Mouse (Mus musculus) hindbrain, embryonic 15.5 days (tissue): ENCODE data around the gene Mapk14. TPM values are rescaled to one million over a fixed set of nuclear protein-coding genes. Genes with fewer than 3 reads are reported as not detected.

ENCODE experiments used
- ATAC-seq: fragments of 200-750 bp; cut with Nextera tagmentation; 2 replicates; pipeline ENCODE4 v1.8.0; 2017; ENCODE audit warnings: low read depth, moderate number of reproducible peaks, moderate TSS enrichment; ENCODE audit not compliant: low FRiP score
- H3K27ac ChIP-seq: fragments of 300-500 bp; sonication (generic); replicated peaks from 2 replicates; pipeline ENCODE4 v1.5.1; 2015; ENCODE audit warnings: mild to moderate bottlenecking, inconsistent platforms
- H3K27me3 ChIP-seq: fragments of 300-500 bp; sonication (generic); 2 replicates; pipeline ENCODE4 v1.6.1; 2015; ENCODE audit warnings: control low read depth, inconsistent platforms
- H3K36me3 ChIP-seq: fragments of 300-500 bp; sonication (generic); 2 replicates; pipeline ENCODE4 v1.6.1; 2015; ENCODE audit warnings: control low read depth, inconsistent platforms
- H3K4me1 ChIP-seq: fragments of 300-500 bp; sonication (generic); replicated peaks from 2 replicates; pipeline ENCODE4 v1.6.1; 2015; ENCODE audit warnings: control low read depth, inconsistent platforms
- H3K4me2 ChIP-seq: fragments of 300-500 bp; sonication (generic); 2 replicates; pipeline ENCODE4 v1.6.1; 2015; ENCODE audit warnings: moderate library complexity, mild to moderate bottlenecking, inconsistent platforms
- H3K4me3 ChIP-seq: fragments of 300-500 bp; sonication (generic); 2 replicates; pipeline ENCODE4 v1.5.1; 2015; ENCODE audit warnings: mild to moderate bottlenecking, inconsistent platforms
- H3K9ac ChIP-seq: fragments of 300-500 bp; sonication (generic); 2 replicates; pipeline ENCODE4 v1.6.1; 2015; ENCODE audit warnings: inconsistent platforms
- H3K9me3 ChIP-seq: fragments of 300-500 bp; sonication (generic); 2 replicates; pipeline ENCODE4 v1.6.1; 2016; ENCODE audit warnings: control low read depth, inconsistent platforms
- WGBS: fragments of 180-500 bp; shearing (Covaris S2); methylation state at CpG from one replicate; pipeline ENCODE4 v1.1.7; 2015; 5-methylcytosine and 5-hydroxymethylcytosine counted together
- polyA plus RNA-seq: library from polyadenylated mRNA; unstranded; fragments of >200 nt; fragmentation: Nextera tagmentation; extraction: Ambion mirVana; gene quantifications from 2 replicates; pipeline ENCODE4 v1.2.1, GENCODE M21; 2015

The Mapk14 gene
- polyA plus RNA-seq, 1 experiment from 2014 or later = 28.7 TPM

DNA sequence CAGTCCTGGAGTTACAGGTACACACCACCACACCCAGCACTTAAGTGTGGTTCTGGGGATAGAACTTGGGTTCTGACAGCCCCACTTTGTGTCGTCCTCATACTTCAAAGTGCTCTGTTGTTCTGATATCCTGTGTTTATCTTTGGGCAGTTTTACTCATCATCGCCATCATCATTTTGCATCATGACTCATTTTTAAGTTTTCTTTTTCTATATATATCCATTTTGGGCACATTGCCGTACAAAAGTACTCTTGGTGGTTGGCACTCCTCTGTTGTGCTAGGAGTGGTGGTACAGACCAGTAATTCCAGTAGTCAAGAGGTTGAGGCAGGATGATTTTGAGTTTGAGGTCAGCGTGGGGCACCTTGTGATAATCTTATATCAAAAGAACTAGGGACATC is 10.0 kb downstream of the Mapk14 start:
- 94% methylated on average over 4 of the region's 4 CpGs for WGBS

GRCm38 (mm10) chr17:28701737-28702136 is 10.6 kb downstream of the Mapk14 start:
- no peaks in the 10 kb centered on the region for H3K27me3 ChIP-seq
- ATAC-seq = no peak

More for the DNA sequence above, 10.0 kb downstream of the Mapk14 start:
- Histone ChIP-seq H3K4me3 (no peak overlapping the region), H3K9ac (no peak overlapping the region), H3K9me3 (no peaks in the 10 kb centered on the region), H3K36me3 (no peaks in the 10 kb centered on the region), H3K27ac (no peak overlapping the region), H3K4me1 (peaks cover 24% of the 10 kb centered on the region), H3K4me2 (no peak overlapping the region), H3K27me3 (no peaks in the 10 kb centered on the region)
- no peak for ATAC-seq

GRCm38 (mm10) chr17:28702646-28703045 is 11.5 kb downstream of the Mapk14 start:
- peaks cover 15% of the 10 kb centered on the region for H3K4me1 ChIP-seq
- ATAC-seq = no peak
- H3K4me3 ChIP-seq = no peak overlapping the region
- no peaks in the 10 kb centered on the region for H3K9me3 ChIP-seq
- no peaks in the 10 kb centered on the region for H3K36me3 ChIP-seq
- no peaks in the 10 kb centered on the region for H3K27me3 ChIP-seq
- WGBS = 82% methylated on average over 2 of the region's 2 CpGs
- H3K9ac ChIP-seq = no peak overlapping the region
- H3K4me2 ChIP-seq = no peak overlapping the region
- no peak overlapping the region for H3K27ac ChIP-seq

More at GRCm38 (mm10) chr17:28701737-28702136, 10.6 kb downstream of the Mapk14 start:
- Histone ChIP-seq H3K27ac (no peak overlapping the region), H3K4me2 (no peak overlapping the region), H3K9me3 (no peaks in the 10 kb centered on the region), H3K9ac (no peak overlapping the region), H3K36me3 (no peaks in the 10 kb centered on the region), H3K4me1 (peaks cover 22% of the 10 kb centered on the region), H3K4me3 (no peak overlapping the region)
- 93% methylated on average over 3 of the region's 3 CpGs for WGBS

DNA sequence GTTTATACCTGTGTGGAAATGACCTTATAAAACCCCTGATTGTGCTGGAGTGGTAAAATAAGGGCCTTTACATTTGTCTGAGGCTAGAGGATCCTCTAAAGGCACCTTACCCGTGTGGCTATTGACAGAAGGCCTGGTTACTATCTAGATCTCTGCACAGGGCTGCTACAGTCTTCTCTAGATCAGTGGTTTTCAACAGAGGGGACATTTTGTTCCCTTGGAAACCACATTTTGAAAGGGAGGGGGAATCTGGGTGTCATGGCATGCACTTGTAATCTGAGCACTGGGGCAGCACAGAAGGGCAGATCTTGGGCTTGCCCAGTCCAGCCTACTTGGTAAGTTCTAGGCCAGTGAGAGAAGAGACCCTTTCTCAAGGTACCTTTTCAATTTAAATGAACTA is 15.6 kb downstream of the Mapk14 start:
- H3K27me3 ChIP-seq = no peaks in the 10 kb centered on the region
- no peak overlapping the region for H3K4me2 ChIP-seq
- WGBS = 66% methylated on average over 1 of the region's 1 CpGs
- no peak overlapping the region for H3K27ac ChIP-seq
- no peaks in the 10 kb centered on the region for H3K36me3 ChIP-seq
- H3K9me3 ChIP-seq = no peaks in the 10 kb centered on the region
- ATAC-seq = no peak
- H3K4me1 ChIP-seq = peaks cover 13% of the 10 kb centered on the region; the same call in 1 of the 2 replicates
- no peak overlapping the region for H3K4me3 ChIP-seq
- H3K9ac ChIP-seq = no peak overlapping the region

- H3K27ac ChIP-seq = no peak overlapping the region
- H3K9ac ChIP-seq = no peak overlapping the region
- H3K4me3 ChIP-seq = no peak overlapping the region
- WGBS = 87% methylated on average over 3 of the region's 3 CpGs
- H3K4me2 ChIP-seq = no peak overlapping the region
- ATAC-seq = no peak
- H3K4me1 ChIP-seq = peaks cover 13% of the 10 kb centered on the region; the same call in 1 of the 2 replicates
- H3K27me3 ChIP-seq = no peaks in the 10 kb centered on the region
- H3K9me3 ChIP-seq = no peaks in the 10 kb centered on the region
- H3K36me3 ChIP-seq = no peaks in the 10 kb centered on the region
Measured at GRCm38 (mm10) chr17:28707136-28707627, 16.1 kb downstream of the Mapk14 start.

DNA sequence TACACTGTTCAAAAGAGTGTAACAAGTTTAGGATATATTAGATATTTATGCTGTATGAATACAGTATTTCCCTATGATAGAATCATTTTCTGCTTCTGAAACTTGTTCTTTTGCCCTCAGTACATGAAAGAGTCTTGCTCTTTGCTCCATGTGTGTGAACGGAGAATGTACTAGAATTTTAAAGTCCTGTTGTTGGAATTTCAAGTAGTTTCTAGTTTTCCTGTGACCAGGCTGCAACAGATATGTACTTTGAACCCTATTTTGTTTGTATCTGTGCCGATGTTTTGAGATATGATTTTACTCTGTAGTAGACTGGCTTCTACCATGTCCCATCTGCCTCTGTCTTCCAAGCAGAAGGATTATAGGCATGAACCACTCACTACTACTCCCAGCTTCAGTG is 16.7 kb downstream of the Mapk14 start:
- Histone ChIP-seq H3K27me3 (no peaks in the 10 kb centered on the region), H3K4me1 (peaks cover 13% of the 10 kb centered on the region; the same call in 1 of the 2 replicates), H3K9ac (no peak overlapping the region), H3K4me2 (no peak overlapping the region), H3K27ac (no peak overlapping the region), H3K4me3 (no peak overlapping the region), H3K36me3 (no peaks in the 10 kb centered on the region), H3K9me3 (no peaks in the 10 kb centered on the region)
- no peak for ATAC-seq
- WGBS = 93% methylated on average over 2 of the region's 2 CpGs

- 53% methylated on average over 2 of the region's 2 CpGs for WGBS
- H3K36me3 ChIP-seq = peaks cover 4% of the 10 kb centered on the region
Measured at GRCm38 (mm10) chr17:28708989-28709388, 17.9 kb downstream of the Mapk14 start.

GRCm38 (mm10) chr17:28709552-28710290 is 18.6 kb downstream of the Mapk14 start:
- Histone ChIP-seq H3K9ac (no peak overlapping the region), H3K27ac (no peak overlapping the region), H3K9me3 (no peaks in the 10 kb centered on the region), H3K4me2 (no peak overlapping the region), H3K36me3 (peaks cover 11% of the 10 kb centered on the region), H3K4me1 (peaks cover 13% of the 10 kb centered on the region; the same call in 1 of the 2 replicates), H3K27me3 (no peaks in the 10 kb centered on the region), H3K4me3 (no peak overlapping the region)
- WGBS = 88% methylated on average over 8 of the region's 8 CpGs
- ATAC-seq = no peak

More at GRCm38 (mm10) chr17:28708989-28709388, 17.9 kb downstream of the Mapk14 start:
- no peak overlapping the region for H3K4me2 ChIP-seq
- no peak overlapping the region for H3K9ac ChIP-seq
- H3K4me3 ChIP-seq = no peak overlapping the region
- H3K27ac ChIP-seq = no peak overlapping the region
- peaks cover 13% of the 10 kb centered on the region; the same call in 1 of the 2 replicates for H3K4me1 ChIP-seq
- ATAC-seq = no peak
- H3K27me3 ChIP-seq = no peaks in the 10 kb centered on the region
- no peaks in the 10 kb centered on the region for H3K9me3 ChIP-seq

GRCm38 (mm10) chr17:28710291-28710688 is 19.2 kb downstream of the Mapk14 start:
- Histone ChIP-seq H3K4me1 (peaks cover 13% of the 10 kb centered on the region; the same call in 1 of the 2 replicates), H3K27me3 (no peaks in the 10 kb centered on the region), H3K27ac (no peak overlapping the region), H3K9me3 (no peaks in the 10 kb centered on the region), H3K9ac (no peak overlapping the region), H3K36me3 (peaks cover 17% of the 10 kb centered on the region), H3K4me3 (no peak overlapping the region), H3K4me2 (no peak overlapping the region)
- ATAC-seq = no peak
- WGBS = 97% methylated on average over 8 of the region's 8 CpGs

DNA sequence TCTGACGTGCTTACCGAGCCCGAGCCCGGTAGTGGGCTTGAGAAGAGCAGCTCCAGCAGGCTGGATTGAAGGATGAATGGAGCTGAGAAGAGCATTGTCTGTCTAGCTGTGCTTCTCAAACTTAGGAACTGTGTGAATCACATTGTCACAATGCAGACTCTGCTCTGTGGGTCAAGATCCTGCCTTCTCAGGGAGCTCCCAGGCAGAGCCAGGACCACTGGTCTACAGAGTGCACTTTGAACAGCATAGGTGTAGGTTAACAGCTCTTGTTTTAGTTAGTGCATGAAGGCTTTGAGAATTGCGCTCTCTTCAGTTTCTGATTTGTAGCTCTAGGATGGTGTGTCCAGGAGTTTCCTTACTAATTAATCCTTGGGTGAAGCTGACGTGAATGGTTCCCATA is 20.1 kb downstream of the Mapk14 start:
- no peak for ATAC-seq
- no peak overlapping the region for H3K27ac ChIP-seq
- H3K9ac ChIP-seq = no peak overlapping the region
- WGBS = 86% methylated on average over 6 of the region's 6 CpGs
- H3K4me3 ChIP-seq = no peak overlapping the region
- peaks cover 13% of the 10 kb centered on the region; the same call in 1 of the 2 replicates for H3K4me1 ChIP-seq
- H3K36me3 ChIP-seq = peaks cover 25% of the 10 kb centered on the region
- H3K9me3 ChIP-seq = no peaks in the 10 kb centered on the region
- H3K4me2 ChIP-seq = no peak overlapping the region
- H3K27me3 ChIP-seq = no peaks in the 10 kb centered on the region

DNA sequence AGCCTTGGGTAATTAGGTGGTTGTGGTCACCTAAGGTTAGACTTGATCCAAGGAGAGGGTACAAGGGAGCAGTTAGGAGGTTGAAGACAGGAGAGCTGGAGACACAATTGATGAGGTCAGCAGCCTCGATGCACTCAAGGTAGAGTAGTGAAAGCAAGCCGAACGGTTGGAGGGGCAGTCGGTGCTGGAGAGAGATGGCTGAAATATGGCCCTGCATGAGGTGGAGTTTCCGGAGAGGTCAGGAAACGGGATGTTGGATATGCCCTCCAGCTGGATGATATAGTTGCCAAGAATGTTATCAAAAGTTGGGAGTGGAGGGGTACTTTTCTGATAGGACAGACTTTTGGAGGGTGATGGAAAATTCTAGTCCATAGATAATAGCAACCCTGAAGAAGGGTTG is 21.2 kb downstream of the Mapk14 start:
- Histone ChIP-seq H3K4me3 (no peak overlapping the region), H3K4me1 (0 out of 2 replicates have a peak, but pooled peaks cover 8% of the 10 kb centered on the region), H3K36me3 (peaks cover 31% of the 10 kb centered on the region), H3K4me2 (no peak overlapping the region), H3K9ac (no peak overlapping the region), H3K9me3 (no peaks in the 10 kb centered on the region), H3K27me3 (no peaks in the 10 kb centered on the region), H3K27ac (no peak overlapping the region)
- 85% methylated on average over 6 of the region's 6 CpGs for WGBS
- ATAC-seq = no peak

DNA sequence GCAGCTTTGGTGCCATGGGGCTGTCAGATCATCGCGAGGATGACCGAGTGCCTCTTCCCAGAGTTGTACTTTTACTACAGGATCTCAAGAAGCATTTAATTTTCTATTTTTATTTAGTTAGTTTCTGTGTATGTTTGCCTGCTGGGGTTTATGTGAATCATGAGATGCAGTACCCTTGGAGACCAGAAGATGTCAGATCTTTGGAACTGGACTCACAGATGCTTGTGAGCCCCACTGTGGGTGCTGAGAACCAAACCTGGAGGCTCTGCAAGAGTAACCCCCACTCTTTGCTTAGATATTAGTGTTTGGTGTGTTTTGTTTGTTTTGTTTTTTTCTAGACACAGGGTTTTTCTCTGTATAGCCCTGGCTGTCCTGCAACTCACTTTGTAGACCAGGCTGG is 22.9 kb downstream of the Mapk14 start:
- Histone ChIP-seq H3K27ac (no peak overlapping the region), H3K27me3 (no peaks in the 10 kb centered on the region), H3K9me3 (no peaks in the 10 kb centered on the region), H3K9ac (no peak overlapping the region), H3K4me2 (no peak overlapping the region), H3K36me3 (peaks cover 31% of the 10 kb centered on the region), H3K4me3 (no peak overlapping the region), H3K4me1 (0 out of 2 replicates have a peak, but pooled peaks cover 6% of the 10 kb centered on the region)
- ATAC-seq = no peak
- 98% methylated on average over 3 of the region's 3 CpGs for WGBS
